Mouse (Mus musculus) stomach, embryonic 15.5 days (tissue): ENCODE measurements at regions not wholly inside any gene's neighbourhood (a gene's known extent, or its start where the extent isn't known, plus 50 kb on each side); places are given as distances from the start of the nearest gene placed in this dataset.

Source experiments
- ATAC-seq: fragments of 200-750 bp; cut with Nextera tagmentation; 2 replicates; pipeline ENCODE4 v1.8.0; 2017; ENCODE audit warnings: low read depth, moderate number of reproducible peaks, moderate TSS enrichment; ENCODE audit not compliant: insufficient read depth, low FRiP score
- H3K27ac ChIP-seq: fragments of 300-500 bp; sonication (generic); 2 replicates; pipeline ENCODE4 v1.5.1; 2015; ENCODE audit warnings: mild to moderate bottlenecking, inconsistent platforms
- H3K27me3 ChIP-seq: fragments of 300-500 bp; sonication (generic); replicated peaks from 2 replicates; pipeline ENCODE4 v1.6.1; 2015; ENCODE audit warnings: inconsistent platforms
- H3K36me3 ChIP-seq: fragments of 300-500 bp; sonication (generic); 2 replicates; pipeline ENCODE4 v1.6.1; 2015; ENCODE audit warnings: inconsistent platforms
- H3K4me1 ChIP-seq: fragments of 300-500 bp; sonication (generic); 2 replicates; pipeline ENCODE4 v1.6.1; 2015; ENCODE audit warnings: inconsistent platforms
- H3K4me2 ChIP-seq: fragments of 300-500 bp; sonication (generic); 2 replicates; pipeline ENCODE4 v1.6.1; 2015; ENCODE audit warnings: mild to moderate bottlenecking, inconsistent platforms
- H3K4me3 ChIP-seq: fragments of 300-500 bp; sonication (generic); replicated peaks from 2 replicates; pipeline ENCODE4 v1.5.1; 2015; ENCODE audit warnings: inconsistent platforms
- H3K9ac ChIP-seq: fragments of 300-500 bp; sonication (generic); 2 replicates; pipeline ENCODE4 v1.6.1; 2015; ENCODE audit warnings: inconsistent platforms
- H3K9me3 ChIP-seq: fragments of 300-500 bp; sonication (generic); 2 replicates; pipeline ENCODE4 v1.6.1; 2016; ENCODE audit warnings: inconsistent platforms
- WGBS: fragments of 180-500 bp; shearing (Covaris S2); methylation state at CpG from one replicate; pipeline ENCODE4 v1.1.7; 2015; 5-methylcytosine and 5-hydroxymethylcytosine counted together

GRCm38 (mm10) chr19:49415326-49415725 is 1209.5 kb downstream of the Sorcs3 start:
- H3K4me3 ChIP-seq = no peak overlapping the region
- no peaks in the 10 kb centered on the region for H3K27me3 ChIP-seq
- H3K9ac ChIP-seq = no peak overlapping the region
- H3K9me3 ChIP-seq = no peaks in the 10 kb centered on the region
- no peaks in the 10 kb centered on the region for H3K36me3 ChIP-seq
- H3K4me1 ChIP-seq = no peaks in the 10 kb centered on the region
- no peak overlapping the region for H3K27ac ChIP-seq
- no peak for ATAC-seq
- 55% methylated on average over 2 of the region's 2 CpGs for WGBS
- no peak overlapping the region for H3K4me2 ChIP-seq

- H3K4me2 ChIP-seq = no peak overlapping the region
- no peak overlapping the region for H3K9ac ChIP-seq
- WGBS = 79% methylated on average over 7 of the region's 7 CpGs
- no peaks in the 10 kb centered on the region for H3K36me3 ChIP-seq
- H3K27ac ChIP-seq = no peak overlapping the region
- H3K9me3 ChIP-seq = no peaks in the 10 kb centered on the region
- no peak for ATAC-seq
- H3K4me3 ChIP-seq = no peak overlapping the region
- H3K27me3 ChIP-seq = no peaks in the 10 kb centered on the region
- no peaks in the 10 kb centered on the region for H3K4me1 ChIP-seq
Measured at GRCm38 (mm10) chr19:49423059-49423900, 1217.5 kb downstream of the Sorcs3 start.
